ENCODE assay signal across 8 mouse cellular contexts in the genomic region with DNA sequence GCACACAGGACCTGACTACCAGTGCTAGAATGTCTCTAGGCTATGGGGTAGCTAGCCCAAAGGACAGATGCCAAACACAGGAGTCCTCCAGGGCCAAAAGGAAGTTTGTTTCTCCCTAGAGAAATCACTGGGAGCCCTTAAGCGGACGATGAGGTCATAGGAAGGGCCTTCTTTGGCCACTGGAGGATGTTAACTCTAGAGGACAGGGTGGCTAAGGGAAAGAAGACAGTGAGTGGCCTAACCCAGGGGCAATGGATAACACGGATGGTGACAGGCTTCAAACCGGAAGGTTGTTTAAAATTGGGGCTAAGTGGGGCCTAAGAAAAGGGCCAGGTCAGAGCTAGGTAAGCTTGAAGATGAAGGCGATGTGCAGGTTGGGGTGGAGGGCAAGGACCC. TPM values are rescaled to one million over a fixed set of nuclear protein-coding genes. Genes with fewer than 3 reads are reported as not detected.
A peak's percentile ranks its signal among the peaks of the same experiment; 100 is the strongest.
DNase-seq lines count a peak whose midpoint lies in the region; ATAC-seq lines count a peak whose summit lies in the region.

No protein-coding gene starts in this region.

- peaks cover 17% of the 10 kb centered on the region for H3K4me1 ChIP-seq in heart, embryonic 15.5 days (replicated peaks)
- H3K4me1 ChIP-seq in liver, embryonic 16.5 days (ENCODE audit: control insufficient read depth, low read depth, low read length): peaks cover 21% of the 10 kb centered on the region
- H3K4me1 ChIP-seq in stomach, embryonic 14.5 days (ENCODE audit: control insufficient read depth, insufficient read depth, low read length): 0 out of 2 replicates have a peak, but pooled peaks cover 5% of the 10 kb centered on the region

- peak overlapping the region; percentile 91 for H3K4me2 ChIP-seq in heart, embryonic 15.5 days
- peak overlapping the region; percentile 99 for H3K4me2 ChIP-seq in liver, embryonic 16.5 days (ENCODE audit: low read depth, low read length)
- H3K4me2 ChIP-seq in stomach, embryonic 14.5 days (replicated peaks; ENCODE audit: low read depth, low read length): peak overlapping the region; percentile 89

- peak overlapping the region; percentile 70 for H3K27ac ChIP-seq in heart, embryonic 15.5 days
- H3K27ac ChIP-seq in liver, embryonic 16.5 days (ENCODE audit: low read length): peak overlapping the region; percentile 78
- peak overlapping the region; percentile 49; the same call in 1 of the 2 replicates for H3K27ac ChIP-seq in stomach, embryonic 14.5 days (ENCODE audit: low read length)

- H3K36me3 ChIP-seq in heart, embryonic 15.5 days: no peaks in the 10 kb centered on the region
- H3K36me3 ChIP-seq in liver, embryonic 16.5 days (ENCODE audit: control insufficient read depth, insufficient read depth): no peaks in the 10 kb centered on the region
- no peaks in the 10 kb centered on the region for H3K36me3 ChIP-seq in stomach, embryonic 14.5 days (ENCODE audit: control insufficient read depth, insufficient read depth, low read length)

- DNase-seq in heart, adult 11 months: peak; percentile 95
- DNase-seq in heart, postnatal 25 days (ENCODE audit: low spot score): no peak
- DNase-seq in embryo, embryonic 10.5 days (ENCODE audit: low spot score): peak; percentile 37
- DNase-seq in spleen, postnatal 14 days (ENCODE audit: low spot score in 2 of 2): no peak
- no peak for DNase-seq in cerebellum, postnatal 10 days

- no peaks in the 10 kb centered on the region for H3K9me3 ChIP-seq in heart, embryonic 15.5 days (replicated peaks)
- H3K9me3 ChIP-seq in liver, embryonic 16.5 days (replicated peaks; ENCODE audit: control insufficient read depth, low read length): no peaks in the 10 kb centered on the region
- no peaks in the 10 kb centered on the region for H3K9me3 ChIP-seq in stomach, embryonic 14.5 days (ENCODE audit: control insufficient read depth, low read depth, low read length)

- H3K4me3 ChIP-seq in heart, embryonic 15.5 days: peak overlapping the region; percentile 61
- peak overlapping the region; percentile 71 for H3K4me3 ChIP-seq in liver, embryonic 16.5 days (ENCODE audit: low read depth, low read length)
- peak overlapping the region; percentile 48 for H3K4me3 ChIP-seq in stomach, embryonic 14.5 days (ENCODE audit: low read depth, low read length)

- ATAC-seq in heart, embryonic 15.5 days (replicated peaks; ENCODE audit: insufficient number of reproducible peaks, insufficient read depth, low FRiP score, low read depth): 0 out of 2 replicates have a peak, but pooled peaks have one; percentile 15
- no peak for ATAC-seq in liver, embryonic 16.5 days (ENCODE audit: low read depth)
- ATAC-seq in stomach, embryonic 14.5 days (ENCODE audit: insufficient number of reproducible peaks, insufficient read depth, low FRiP score, low read depth): no peak

- no peaks in the 10 kb centered on the region for H3K27me3 ChIP-seq in heart, embryonic 15.5 days
- H3K27me3 ChIP-seq in liver, embryonic 16.5 days (ENCODE audit: control insufficient read depth, insufficient read depth, low read depth, low read length): no peaks in the 10 kb centered on the region
- no peaks in the 10 kb centered on the region for H3K27me3 ChIP-seq in stomach, embryonic 14.5 days (ENCODE audit: control insufficient read depth, insufficient read depth, low read length)

- peak overlapping the region; percentile 66 for H3K9ac ChIP-seq in heart, embryonic 15.5 days
- H3K9ac ChIP-seq in liver, embryonic 16.5 days (ENCODE audit: low read depth, low read length): peak overlapping the region; percentile 81
- peak overlapping the region; percentile 47 for H3K9ac ChIP-seq in stomach, embryonic 14.5 days (replicated peaks; ENCODE audit: low read depth, low read length)

- WGBS in heart, embryonic 15.5 days: 32% methylated on average over 5 of the region's 5 CpGs
- 31% methylated on average over 5 of the region's 5 CpGs for WGBS in liver, embryonic 16.5 days (ENCODE audit: insufficient replicate concordance)
- 22% methylated on average over 5 of the region's 5 CpGs for WGBS in stomach, embryonic 14.5 days

- intact Hi-C loops in heart, postnatal 25 days (cut with DNase I): no loop called here

RNA-seq across cellular contexts. Expression of a gene that starts 24.2 kb away (rescaled TPM):
- total RNA-seq in heart, postnatal 25 days (2021): 10 to 100 TPM; 10.9 to 11.3 TPM
- polyA plus RNA-seq in heart, embryonic 15.5 days (2015; fragmentation: Nextera tagmentation; extraction: Ambion mirVana): 36.9 and 46.4 TPM in 2 replicates
- 69.8 and 77.7 TPM in 2 replicates for polyA plus RNA-seq in liver, embryonic 16.5 days (2015; fragmentation: Nextera tagmentation; extraction: Ambion mirVana)
- 71.9 and 78.9 TPM in 2 replicates for polyA plus RNA-seq in stomach, embryonic 14.5 days (2014; fragmentation: Nextera tagmentation; extraction: Ambion mirVana)

RNA-seq across cellular contexts. Expression of a gene that starts 32.0 kb away (rescaled TPM):
- total RNA-seq in heart, postnatal 25 days (2021): under 1 TPM; 0.13 to 0.17 TPM
- 0.39 and 0.42 TPM in 2 replicates for polyA plus RNA-seq in heart, embryonic 15.5 days (2015; fragmentation: Nextera tagmentation; extraction: Ambion mirVana)
- polyA plus RNA-seq in liver, embryonic 16.5 days (2015; fragmentation: Nextera tagmentation; extraction: Ambion mirVana): 0.26 and 0.30 TPM in 2 replicates
- 1.1 and 3.2 TPM in 2 replicates for polyA plus RNA-seq in stomach, embryonic 14.5 days (2014; fragmentation: Nextera tagmentation; extraction: Ambion mirVana)

Comparison
In these comparisons a context has a peak if more than half of its experiments do, and no peak if none do; other contexts are left out.
1. DNase-seq: peak in heart, adult 11 months (single experiment) and embryo, embryonic 10.5 days (single experiment); none in heart, postnatal 25 days (single experiment), spleen, postnatal 14 days (0 of 2) and cerebellum, postnatal 10 days (0 of 2).
2. Peak in every context shown above with its lines, with median percentiles within 50 percentile points of each other: H3K27ac ChIP-seq, H3K4me2 ChIP-seq, H3K4me3 ChIP-seq and H3K9ac ChIP-seq.